Mouse (Mus musculus) inflammation-experienced regulatory T-cells, adult 6 months (primary cell): ENCODE measurements around the gene Rbm47. TPM values are rescaled to one million over a fixed set of nuclear protein-coding genes. Genes with fewer than 3 reads are reported as not detected.

Experiments used
- ATAC-seq: one replicate; pipeline ENCODE4 v1.8.0; 2017
- polyA plus RNA-seq, 3 experiments: library from polyadenylated mRNA; unstranded; fragments of 100-300 nt; shearing (Covaris generic); gene quantifications; one replicate each; pipeline ENCODE4 v1.2.1; 2017

The Rbm47 gene
- polyA plus RNA-seq, 3 experiments from 2014 or later = 0.71 to 8.2 (median 1.2) TPM

GRCm38 (mm10) chr5:66156431-66156962 lies 16.4 kb downstream of the Rbm47 start:
- no peak for ATAC-seq

- no peak for ATAC-seq
These were observed 18.3 kb downstream of the Rbm47 start for GRCm38 (mm10) chr5:66154616-66155015.

- no peak for ATAC-seq
These were observed 19.4 kb downstream of the Rbm47 start for GRCm38 (mm10) chr5:66153486-66153885.

GRCm38 (mm10) chr5:66151301-66152188 lies 21.4 kb downstream of the Rbm47 start:
- ATAC-seq = peak; percentile 74

GRCm38 (mm10) chr5:66150706-66151300 lies 22.1 kb downstream of the Rbm47 start:
- peak; percentile 26 for ATAC-seq

- ATAC-seq = no peak
These were observed 22.7 kb downstream of the Rbm47 start for GRCm38 (mm10) chr5:66150106-66150705.

- ATAC-seq = no peak
These were observed 23.3 kb downstream of the Rbm47 start for GRCm38 (mm10) chr5:66149571-66149970.

GRCm38 (mm10) chr5:66149111-66149510 lies 23.8 kb downstream of the Rbm47 start:
- ATAC-seq = no peak

GRCm38 (mm10) chr5:66147313-66147712 lies 25.6 kb downstream of the Rbm47 start:
- no peak for ATAC-seq

- no peak for ATAC-seq
These were observed 27.3 kb downstream of the Rbm47 start for GRCm38 (mm10) chr5:66145583-66145982.

GRCm38 (mm10) chr5:66143093-66144032 lies 29.6 kb downstream of the Rbm47 start:
- ATAC-seq = no peak

GRCm38 (mm10) chr5:66141474-66141873 lies 31.4 kb downstream of the Rbm47 start:
- ATAC-seq = no peak

GRCm38 (mm10) chr5:66139634-66140295 lies 33.2 kb downstream of the Rbm47 start:
- no peak for ATAC-seq

- ATAC-seq = no peak
These were observed 33.7 kb downstream of the Rbm47 start for GRCm38 (mm10) chr5:66139171-66139570.

GRCm38 (mm10) chr5:66138597-66138996 lies 34.3 kb downstream of the Rbm47 start:
- ATAC-seq = no peak

- ATAC-seq = no peak
These were observed 35.7 kb downstream of the Rbm47 start for GRCm38 (mm10) chr5:66137250-66137649.

- no peak for ATAC-seq
These were observed 37.1 kb downstream of the Rbm47 start for GRCm38 (mm10) chr5:66135853-66136210.

GRCm38 (mm10) chr5:66135161-66135852 lies 37.6 kb downstream of the Rbm47 start:
- ATAC-seq = no peak

GRCm38 (mm10) chr5:66134578-66134977 lies 38.3 kb downstream of the Rbm47 start:
- ATAC-seq = no peak

- ATAC-seq = no peak
These were observed 44.0 kb downstream of the Rbm47 start for GRCm38 (mm10) chr5:66128948-66129347.

GRCm38 (mm10) chr5:66125418-66125817 lies 47.5 kb downstream of the Rbm47 start:
- ATAC-seq = no peak
